Mouse (Mus musculus) adrenal gland (tissue): ENCODE measurements around the gene Trmt10b.

Source experiments
- intact Hi-C: fragments of 180-260 bp; cut with DNase I; formaldehyde crosslinking; loops from one replicate; pipeline ENCODE4 v1.15.1; 2025

Trmt10b gene

GRCm38 (mm10) chr4:45341226-45341625 lies 44.3 kb downstream of the Trmt10b start:
- intact Hi-C loops, result no loop called here

- intact Hi-C loops, result no loop called here
Measured at GRCm38 (mm10) chr4:45341669-45342249, 44.8 kb downstream of the Trmt10b start, which contains the start of gene Dcaf10. Gene Dcaf10 (plus strand): TSS chr4:45342101.

GRCm38 (mm10) chr4:45342286-45343155 lies 45.6 kb downstream of the Trmt10b start, which contains the start of gene Exosc3:
Gene Exosc3 (minus strand): TSS chr4:45342732.
- intact Hi-C loops, result no loop called here

GRCm38 (mm10) chr4:45356653-45357052 lies 59.7 kb downstream of the Trmt10b start:
- intact Hi-C loops, result no loop called here
